Mouse (Mus musculus) T-helper 2 cell (primary cell): ENCODE measurements around the gene E430018J23Rik.
"Not testable (repeated sequence)": the region's sequence is repeated elsewhere in the genome, so short reads cannot be mapped to it uniquely, and the experiment has no call there.

Experiments used
- in situ Hi-C: fragments of 300-600 bp; cut with MboI, MseI; formaldehyde crosslinking; loops from one replicate; pipeline ENCODE4 v1.15.1; 2025; ENCODE audit warnings: high pct_unique_total_duplicates

Gene E430018J23Rik

DNA sequence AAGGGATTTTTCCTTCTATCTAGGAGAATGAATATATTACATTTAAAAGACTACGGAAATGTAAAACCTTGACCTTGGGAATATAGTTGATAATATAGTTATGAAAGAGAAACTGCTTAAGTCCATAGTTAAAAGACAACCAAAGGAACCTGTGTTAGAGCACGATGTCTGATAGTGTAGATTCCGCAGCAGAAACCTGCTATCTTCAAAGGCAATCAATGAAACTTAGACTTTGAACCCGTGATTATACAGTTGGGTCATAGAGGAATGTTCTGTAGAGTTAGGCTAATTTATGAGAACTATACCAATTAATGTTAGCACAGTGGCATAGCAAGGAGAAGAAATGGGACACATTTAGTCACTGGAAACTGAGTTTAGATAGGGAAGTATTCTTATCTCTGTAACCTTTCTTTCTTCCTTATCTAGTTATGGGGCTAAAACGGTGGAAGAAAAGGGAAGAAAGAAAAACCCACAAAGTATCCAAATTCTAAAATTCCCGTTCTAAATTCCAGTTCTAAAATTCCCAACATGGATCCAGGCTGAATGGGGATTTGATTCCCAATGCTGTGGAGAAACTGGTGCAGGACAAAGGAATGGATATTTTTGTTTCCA is 15.0 kb downstream of the E430018J23Rik start:
- in situ Hi-C loops, result no loop called here

DNA sequence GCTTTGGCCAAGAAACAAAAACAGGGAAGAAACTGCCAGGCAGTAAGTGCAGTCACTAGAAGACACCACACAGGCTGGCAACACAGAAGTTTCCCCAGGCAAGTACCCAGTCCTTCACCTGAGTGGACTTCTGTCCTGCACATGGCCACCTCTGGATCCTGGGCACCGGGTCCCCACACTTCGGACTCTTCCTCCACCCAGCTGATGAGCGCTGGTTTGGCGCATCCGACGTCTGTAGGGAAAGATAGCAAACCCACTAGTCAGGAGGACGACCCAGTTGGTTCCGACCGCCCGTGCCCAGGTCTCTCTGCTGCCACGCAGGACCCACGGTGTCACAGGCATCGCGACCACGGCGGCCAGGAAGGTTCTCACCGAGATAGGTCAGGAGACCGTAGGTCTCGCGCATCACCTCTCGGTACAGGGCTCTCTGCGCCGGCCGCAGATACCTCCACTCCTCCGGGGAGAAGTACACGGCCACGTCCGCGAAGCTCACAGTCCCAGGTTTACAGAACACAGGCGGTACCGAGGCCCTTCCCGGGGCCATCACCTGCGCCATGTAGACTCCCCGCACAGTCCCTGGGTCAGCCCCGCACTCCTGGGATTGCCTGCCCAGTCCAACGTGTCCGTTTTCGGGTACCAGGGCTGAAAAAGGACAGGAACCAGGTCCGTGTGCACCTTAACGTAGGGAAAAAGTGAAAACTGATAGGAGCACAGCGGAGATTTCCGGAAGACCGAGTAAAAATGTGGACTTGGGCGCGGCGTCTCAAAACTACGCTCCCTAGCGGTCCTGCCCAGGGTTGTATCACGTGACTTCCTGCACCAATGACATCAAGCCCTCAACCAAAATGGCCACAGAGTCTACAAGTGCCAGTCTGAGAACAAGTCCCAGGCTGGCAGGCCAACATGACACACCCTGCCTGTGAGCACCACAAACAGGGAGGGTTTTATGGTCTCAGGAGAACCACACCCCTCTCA is 17.9 kb downstream of the E430018J23Rik start, which contains the start of gene Zfp747:
TSS of gene Zfp747 (minus strand) at position 780 of the 975 bp plus-strand sequence.
- in situ Hi-C loops, result not testable (repeated sequence)

DNA sequence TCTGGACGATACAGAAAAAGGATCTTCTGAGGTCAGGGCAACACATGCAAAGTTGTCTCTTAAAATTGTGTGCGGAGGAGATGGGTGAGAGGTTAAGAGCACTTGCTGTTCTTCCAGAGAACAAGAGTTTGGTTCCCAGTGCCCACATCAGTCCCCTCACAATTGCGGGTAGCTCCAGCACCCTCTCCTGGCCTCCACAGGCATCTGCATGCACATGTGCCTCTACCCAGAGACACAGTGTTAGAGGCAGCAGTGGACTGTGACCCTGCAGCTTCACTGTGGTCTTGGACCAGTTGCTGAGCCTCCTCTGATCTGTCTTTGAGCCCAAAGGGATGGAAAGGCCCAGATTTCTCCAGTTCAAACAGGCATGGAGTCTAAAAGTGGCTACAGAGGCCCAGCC is 21.6 kb downstream of the E430018J23Rik start:
- in situ Hi-C loops, result not testable (repeated sequence)

DNA sequence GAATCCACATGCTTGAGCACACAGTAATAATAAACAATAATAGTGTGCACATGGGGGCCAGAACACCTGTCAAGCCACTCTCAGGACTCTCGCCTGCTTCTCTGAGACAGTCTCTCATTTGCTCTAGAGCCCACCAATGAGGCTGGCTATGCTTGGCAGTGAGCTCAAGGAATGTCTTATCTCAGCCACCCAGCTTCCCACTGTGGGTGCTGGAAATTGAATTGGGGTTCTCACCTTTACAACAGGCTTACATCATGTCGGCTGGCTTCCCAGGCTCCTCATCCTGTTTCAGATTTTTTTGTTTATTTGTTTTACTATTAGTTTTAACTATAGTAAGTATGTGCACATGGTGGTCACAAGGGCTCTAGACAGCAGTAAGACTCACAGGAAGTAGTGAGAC is 22.2 kb downstream of the E430018J23Rik start:
- in situ Hi-C loops, result no loop called here

DNA sequence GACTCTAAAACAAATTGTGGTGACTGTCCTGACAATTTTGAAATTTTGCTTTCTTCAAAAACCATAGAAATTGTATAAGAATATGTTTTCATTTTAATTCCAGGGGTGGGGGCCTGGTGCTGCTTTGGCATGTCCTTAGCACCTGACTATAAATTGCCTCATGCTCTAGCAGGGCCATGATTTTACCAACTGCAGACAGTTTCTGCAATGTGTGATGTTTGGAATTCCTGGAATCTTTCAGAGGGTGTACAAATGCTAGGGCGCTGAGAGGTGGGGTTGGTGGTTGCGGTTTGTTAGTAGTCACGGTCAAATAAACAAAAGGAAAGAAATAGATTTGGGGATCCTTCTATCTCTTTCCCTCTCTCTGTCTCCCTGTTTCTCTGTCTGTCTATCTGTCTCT is 27.2 kb downstream of the E430018J23Rik start:
- in situ Hi-C loops, result loop anchor here (5.0 kb wide), 1 partner anchor 36 kb away; no protein-coding TSS in a partner anchor

DNA sequence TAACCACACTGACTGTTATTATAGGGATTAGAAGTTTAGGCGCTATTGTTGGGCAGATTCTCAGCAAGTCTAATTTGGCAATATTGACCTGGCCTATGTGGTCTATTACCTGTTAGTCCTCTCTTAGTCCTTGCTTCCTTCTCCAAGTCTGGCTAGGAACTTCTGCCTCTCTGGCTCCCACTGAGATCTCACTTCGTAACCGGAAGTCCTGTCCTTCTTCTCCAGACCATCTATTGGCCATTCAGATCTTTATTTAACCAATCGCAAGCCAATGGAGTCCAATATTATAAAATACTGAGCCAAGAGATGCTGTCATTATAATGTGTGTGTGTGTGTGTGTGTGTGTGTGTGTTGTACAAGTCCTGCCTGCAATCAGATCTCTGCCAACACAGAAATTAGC is 29.3 kb downstream of the E430018J23Rik start:
- in situ Hi-C loops, result no loop called here

DNA sequence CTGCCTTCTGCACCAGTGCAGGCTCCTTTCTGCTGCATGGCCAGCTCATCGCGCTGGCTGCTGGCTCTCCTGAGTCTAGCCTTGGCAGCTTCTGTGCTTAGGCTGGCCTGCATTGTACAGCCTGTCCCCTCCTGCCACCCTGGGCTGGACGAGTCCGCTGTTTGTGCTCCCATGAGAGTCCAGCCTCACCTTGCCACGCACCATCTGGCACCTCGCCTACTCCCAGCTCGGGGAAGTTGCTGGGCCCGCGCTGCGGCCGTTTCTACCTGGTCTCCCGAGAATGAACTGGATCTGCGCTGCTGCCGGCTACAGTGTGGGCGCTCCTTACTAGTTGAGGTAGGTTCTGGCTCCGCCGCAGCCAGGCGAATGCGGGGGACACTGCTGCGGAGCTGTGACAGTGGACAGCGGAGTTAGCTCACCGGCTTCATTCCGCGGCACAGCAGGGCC is 29.9 kb downstream of the E430018J23Rik start:
- in situ Hi-C loops, result no loop called here

DNA sequence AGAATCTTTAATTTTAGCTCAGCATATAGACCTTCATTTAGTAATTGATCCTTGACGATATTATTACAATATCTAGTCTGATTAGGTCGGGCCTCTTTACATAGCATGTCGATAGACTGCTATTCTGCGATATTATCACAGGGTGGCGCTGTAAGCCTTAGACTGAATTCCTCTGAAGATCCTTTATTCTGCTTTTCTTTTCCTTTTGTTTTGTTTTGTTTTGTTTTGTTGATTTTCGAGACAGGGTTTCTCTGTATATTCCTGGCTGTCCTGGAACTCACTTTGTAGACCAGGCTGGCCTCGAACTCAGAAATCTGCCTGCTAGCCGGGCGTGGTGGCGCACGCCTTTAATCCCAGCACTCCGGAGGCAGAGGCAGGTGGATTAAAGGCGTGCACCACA is 31.0 kb downstream of the E430018J23Rik start:
- in situ Hi-C loops, result not testable (repeated sequence)

DNA sequence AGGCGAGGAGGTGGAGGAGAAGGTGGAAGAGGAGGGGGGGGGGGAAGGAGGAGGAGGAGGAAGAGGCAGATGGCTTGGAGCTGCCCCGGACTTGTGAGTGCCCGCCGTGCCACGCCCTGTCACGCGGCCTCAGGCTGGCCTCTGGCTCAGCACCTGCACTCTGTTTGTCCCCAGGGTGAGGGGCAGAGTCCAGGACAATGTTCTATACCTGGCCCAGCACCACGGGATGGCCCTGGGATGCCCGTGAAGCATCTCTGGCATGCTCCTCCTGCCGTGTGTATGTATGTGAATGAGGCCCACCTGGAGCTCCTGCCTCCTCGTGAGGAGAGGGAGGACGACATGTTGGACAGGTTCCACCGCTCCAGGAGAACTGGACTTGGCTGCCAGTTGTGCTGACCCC is 32.0 kb downstream of the E430018J23Rik start:
- in situ Hi-C loops, result no loop called here

DNA sequence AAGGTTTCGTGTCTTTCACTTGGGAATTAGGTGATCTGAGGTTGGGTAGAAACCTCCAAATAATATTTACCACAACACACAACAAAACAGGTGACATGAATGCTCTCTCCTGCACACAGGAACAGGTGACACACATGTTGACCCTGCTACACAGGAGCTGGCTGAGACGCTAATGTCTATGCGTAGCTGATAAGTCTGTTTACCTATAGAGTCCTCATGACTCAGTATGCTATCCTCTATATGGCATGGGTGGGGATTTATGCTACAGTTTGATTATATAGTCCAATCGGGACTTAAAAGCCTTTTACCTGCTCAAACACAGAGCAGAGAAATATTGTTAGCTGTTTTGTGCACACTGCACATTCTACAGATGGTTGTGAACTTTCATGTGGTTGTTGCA is 33.2 kb downstream of the E430018J23Rik start:
- in situ Hi-C loops, result no loop called here

DNA sequence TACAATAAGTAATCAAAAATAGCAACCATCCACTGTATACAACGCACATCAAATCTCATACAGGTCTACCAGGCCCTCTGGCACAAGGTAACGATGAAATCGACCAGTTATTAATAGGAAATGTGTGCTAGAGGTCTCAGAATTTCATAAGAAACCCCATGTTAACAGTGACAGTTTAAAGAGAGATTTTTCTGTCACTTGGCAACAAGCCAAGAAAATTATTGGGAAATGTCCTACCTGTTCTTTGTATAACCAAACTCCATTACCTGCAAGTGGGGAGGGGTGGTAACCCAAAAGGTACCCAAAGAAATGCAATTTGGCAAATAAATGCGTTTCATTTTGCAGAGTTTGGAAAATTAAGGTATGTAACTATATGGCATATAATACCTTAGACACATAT is 35.0 kb downstream of the E430018J23Rik start:
- in situ Hi-C loops, result no loop called here

DNA sequence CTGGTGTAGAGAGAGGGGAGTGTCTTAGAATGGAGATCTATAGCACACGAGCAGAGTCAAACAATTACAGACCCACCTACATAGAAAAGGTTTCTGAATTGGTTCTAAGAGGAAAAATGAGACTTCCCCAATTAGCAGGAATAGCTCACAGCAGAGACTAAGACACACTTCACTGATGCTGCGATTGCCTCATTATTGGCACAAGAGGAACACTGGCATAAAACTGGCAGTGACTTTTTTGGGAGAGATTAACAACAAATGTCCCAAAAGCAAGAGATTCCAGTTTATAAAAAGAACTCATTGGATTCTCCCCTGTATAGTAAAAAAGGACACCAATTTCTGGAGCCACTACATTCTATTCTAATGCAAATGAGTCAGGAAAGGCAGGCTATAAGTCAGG is 35.6 kb downstream of the E430018J23Rik start:
- in situ Hi-C loops, result no loop called here

DNA sequence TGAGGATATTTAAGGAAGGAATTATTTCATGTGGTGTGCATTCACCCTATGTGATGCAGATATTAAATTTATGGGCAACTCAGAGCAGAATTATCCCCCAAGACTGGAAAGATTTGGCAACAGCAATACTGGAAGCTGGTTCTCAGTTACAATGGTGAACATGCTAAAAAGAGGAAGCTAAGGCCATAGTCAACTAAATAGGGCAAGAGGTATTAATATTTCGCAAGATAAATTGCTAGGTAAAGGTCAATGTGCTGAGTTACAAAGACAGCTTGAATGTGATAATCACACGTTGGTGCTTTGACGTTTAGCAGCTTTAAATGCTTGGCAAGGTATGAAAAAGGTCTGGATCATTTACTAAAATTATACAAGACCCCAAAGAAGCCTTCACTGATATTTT is 37.6 kb downstream of the E430018J23Rik start:
- in situ Hi-C loops, result no loop called here

DNA sequence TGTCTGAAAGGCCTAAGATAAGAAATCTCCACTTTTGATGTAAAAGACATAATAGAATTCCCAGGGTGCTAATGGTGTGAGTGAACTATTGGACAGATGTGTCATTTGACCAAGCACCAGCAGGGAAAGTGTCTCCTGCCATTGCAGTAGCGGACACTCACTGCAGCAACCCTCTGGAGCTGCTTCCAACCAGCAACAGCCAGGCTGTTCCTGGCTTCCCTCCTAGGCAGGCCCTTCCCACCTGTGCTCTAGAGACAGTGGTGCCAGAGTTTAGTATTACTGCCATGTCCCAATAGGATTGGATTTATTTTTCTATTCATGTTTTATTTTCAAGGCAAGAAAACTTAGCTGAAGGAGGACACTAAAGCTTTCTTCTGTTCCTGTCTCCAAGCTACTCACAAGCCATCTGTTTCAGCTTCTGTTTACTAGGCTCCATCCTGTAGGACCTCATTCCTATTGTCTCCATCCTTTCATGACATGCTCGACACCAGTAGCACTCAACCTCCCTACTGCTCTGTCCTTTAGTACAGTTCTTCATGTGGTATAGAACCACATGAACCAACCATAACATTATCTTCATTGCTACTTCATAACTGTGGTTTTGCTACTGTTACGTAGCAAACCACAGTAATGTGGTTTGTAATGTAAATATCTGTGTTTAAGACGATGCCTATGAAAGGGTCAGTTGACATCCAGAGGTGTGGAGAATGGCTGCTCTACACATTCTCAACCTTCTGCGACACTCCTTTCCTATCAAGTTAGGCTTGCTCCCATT is 42.0 kb downstream of the E430018J23Rik start:
- in situ Hi-C loops, result no loop called here

DNA sequence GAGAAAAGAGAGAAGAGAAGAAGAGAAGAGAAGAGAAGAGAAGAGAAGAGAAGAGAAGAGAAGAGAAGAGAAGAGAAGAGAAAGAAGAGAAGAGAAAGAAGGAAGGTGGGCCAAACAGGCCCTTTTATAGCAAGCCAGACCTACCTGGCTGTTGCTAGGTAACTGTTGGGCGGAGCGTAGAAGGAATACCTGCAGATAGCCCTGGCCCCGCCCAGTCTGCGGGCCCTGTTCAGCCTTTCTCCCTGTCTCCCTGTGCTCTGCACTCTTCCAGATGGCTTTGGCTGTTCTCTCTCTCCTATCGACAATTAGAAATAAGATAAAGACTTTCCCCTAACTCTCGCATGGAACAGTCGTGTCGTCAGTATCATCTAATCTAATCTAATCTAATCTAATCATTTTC is 46.8 kb downstream of the E430018J23Rik start:
- in situ Hi-C loops, result no loop called here

DNA sequence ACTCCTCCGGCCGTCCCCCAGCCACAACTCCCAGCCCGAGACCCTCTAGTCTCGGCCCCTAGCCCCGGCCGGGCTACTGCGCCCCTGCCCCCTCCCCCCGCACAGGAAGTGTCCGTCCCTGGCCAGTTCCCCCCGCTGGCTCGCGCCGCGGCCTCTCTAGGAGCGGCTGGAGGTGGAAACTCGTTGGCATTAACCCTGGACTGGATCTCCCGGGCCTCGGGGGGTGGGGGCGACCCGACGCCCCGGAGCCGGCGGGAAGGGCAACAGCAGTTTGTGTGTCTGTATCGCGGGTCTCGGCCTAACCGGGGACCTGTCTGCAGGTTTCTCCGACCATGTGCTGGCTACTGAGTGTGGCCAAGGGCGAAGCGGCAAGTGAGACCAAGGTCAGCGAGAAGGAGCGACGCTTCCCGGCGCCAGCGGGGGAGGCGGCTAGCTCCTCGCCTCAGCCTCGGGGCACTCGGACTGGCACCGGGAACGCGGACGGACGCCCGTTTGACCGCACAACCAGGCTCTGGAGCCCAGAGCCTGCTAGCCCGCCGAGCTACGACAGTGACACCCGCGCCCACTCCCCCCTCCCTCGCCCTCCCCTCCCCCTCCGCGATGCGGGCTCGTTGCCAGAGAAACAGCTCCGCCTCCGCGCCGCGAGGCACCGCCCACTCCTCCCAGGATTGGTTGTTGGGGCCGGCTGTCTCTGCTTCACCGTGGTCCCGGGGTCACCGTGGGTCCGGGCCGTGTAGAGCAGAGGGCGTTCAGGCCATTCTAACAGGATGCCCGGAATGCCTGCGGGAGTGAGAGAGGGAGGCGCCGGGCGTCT is 47.7 kb downstream of the E430018J23Rik start, which contains the start of gene Zfp768:
TSS of gene Zfp768 (minus strand) at position 78 of the 814 bp plus-strand sequence.
- in situ Hi-C loops, result no loop called here

DNA sequence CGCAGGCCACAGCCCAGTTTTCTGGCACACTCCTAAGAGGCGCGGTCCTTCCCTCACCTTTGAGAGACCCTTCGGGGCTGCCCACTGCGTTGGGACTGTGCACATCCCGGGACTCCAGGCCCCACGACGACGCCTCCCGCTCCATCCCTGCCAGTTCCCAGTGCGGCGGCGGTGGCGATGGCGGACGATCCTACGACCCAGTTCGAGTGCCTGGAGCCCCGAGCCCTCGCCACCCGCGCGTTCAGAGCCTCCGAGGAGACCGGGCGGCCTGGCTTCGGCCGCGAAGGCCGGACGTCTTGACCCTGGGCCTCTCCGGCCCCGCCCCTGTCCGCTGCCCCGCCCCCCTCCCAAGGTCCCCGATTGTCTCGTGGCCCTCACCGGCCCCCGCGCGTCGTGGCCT is 48.3 kb downstream of the E430018J23Rik start:
- in situ Hi-C loops, result no loop called here

DNA sequence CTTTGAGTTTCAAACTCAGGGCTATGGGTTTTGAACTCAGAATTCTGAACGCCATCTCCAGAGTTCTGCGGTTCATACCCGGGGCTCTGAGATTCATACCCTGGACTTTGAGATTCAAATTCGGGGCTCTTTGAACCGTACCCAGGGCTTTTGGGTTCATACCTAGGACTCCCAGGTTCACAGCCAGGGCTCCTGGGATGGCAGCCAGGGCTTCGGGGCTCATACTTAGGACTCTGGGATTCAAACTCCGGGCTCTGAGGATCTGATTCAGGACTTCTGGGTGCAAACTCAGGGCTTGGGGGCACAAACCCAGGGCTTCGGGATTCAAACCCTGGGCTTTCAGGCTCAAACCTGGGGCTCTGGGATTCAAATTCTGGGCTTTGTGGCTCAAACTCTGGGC is 49.1 kb downstream of the E430018J23Rik start:
- in situ Hi-C loops, result no loop called here

DNA sequence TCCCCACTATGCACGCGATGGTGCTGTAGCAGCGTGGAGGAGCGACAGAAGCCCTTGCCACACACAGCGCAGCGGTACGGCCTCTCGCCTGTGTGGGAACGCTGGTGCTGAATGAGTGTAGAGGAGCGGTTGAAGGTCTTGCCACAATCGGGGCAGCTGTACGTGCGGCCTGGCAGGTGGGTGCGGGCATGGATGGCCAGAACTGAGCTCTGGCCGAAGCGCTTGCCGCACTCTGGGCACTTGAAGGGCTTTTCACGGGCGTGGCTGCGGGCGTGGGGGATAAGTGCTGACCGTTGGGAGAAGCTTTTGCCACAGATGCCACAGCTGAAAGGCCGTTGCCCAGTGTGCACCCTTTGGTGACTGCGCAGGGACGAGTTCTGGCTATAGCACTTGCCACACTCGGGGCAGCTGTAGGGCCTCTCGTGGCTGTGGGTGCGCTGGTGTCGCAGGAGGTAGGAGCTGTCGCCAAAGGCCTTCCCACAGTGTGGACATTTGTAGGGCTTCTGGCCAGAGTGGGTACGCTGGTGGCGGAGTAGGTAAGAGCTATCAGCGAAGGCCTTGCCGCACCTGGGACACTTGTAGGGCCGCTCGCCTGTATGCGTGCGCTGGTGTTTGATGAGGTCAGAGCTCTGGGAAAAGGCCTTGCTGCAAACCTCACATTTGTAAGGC is 49.9 kb downstream of the E430018J23Rik start:
- in situ Hi-C loops, result no loop called here

DNA sequence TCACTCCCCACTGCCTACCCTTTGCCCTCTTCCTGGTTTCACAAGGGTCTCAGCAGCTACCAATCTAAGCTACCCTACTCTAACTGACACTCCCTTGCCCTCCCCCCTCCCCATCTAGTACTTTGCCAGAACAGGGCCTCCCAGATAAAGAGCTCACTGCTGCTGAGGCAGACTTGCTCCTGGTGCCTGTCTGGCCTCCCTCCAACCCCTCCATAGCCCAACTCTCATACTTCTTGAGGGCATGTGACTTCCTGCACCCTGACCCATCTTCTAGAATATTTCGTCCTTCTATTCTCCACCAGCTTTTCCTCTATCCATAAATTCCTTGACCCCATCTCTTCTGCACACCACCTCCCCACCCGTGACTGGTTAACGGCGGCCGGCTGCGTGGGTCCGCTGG is 50.5 kb downstream of the E430018J23Rik start:
- in situ Hi-C loops, result no loop called here
